Mouse (Mus musculus) embryonic fibroblast, embryonic 13.5 days (primary cell): ENCODE measurements around the gene Cnih3. TPM values are rescaled to one million over a fixed set of nuclear protein-coding genes. Genes with fewer than 3 reads are reported as not detected.

Experiments
- H3K27ac ChIP-seq: 2 replicates; pipeline ENCODE4 v1.5.1; 2012; ENCODE audit warnings: low read length, control low read depth, inconsistent platforms; ENCODE audit not compliant: insufficient read depth
- H3K4me1 ChIP-seq: 2 replicates; pipeline ENCODE4 v1.6.1; 2011; ENCODE audit warnings: low read length; ENCODE audit not compliant: control insufficient read depth, insufficient read depth
- H3K4me3 ChIP-seq: 2 replicates; pipeline ENCODE4 v1.5.1; 2011; ENCODE audit warnings: mild to moderate bottlenecking, control low read depth, low read length; ENCODE audit not compliant: insufficient read depth
- CTCF ChIP-seq: IDR thresholded peaks from 2 replicates; pipeline ENCODE4 v1.5.1; 2011; ENCODE audit warnings: mild to moderate bottlenecking, control low read depth, low read length, moderate library complexity, borderline replicate concordance; ENCODE audit not compliant: insufficient read depth
- POLR2A ChIP-seq: IDR thresholded peaks from 2 replicates; pipeline ENCODE4 v1.6.1; 2011; ENCODE audit warnings: low read depth, mild to moderate bottlenecking, control low read depth, low read length, moderate library complexity
- polyA plus RNA-seq: library from polyadenylated mRNA; stranded (reverse); fragments of >200 nt; gene quantifications from 2 replicates; pipeline ENCODE4 v1.2.4, GENCODE M21; 2011; ENCODE audit warnings: low read depth; ENCODE audit not compliant: missing spikeins, insufficient read length

Cnih3 gene
- polyA plus RNA-seq, 1 experiment, result not detected

GRCm38 (mm10) chr1:181321149-181321548 lies 31.3 kb upstream of the Cnih3 start:
- Histone ChIP-seq H3K4me1 (no peaks in the 10 kb centered on the region), H3K4me3 (no peak overlapping the region), H3K27ac (no peak overlapping the region)
- TF ChIP-seq POLR2A (no peak), CTCF (no peak)

GRCm38 (mm10) chr1:181323134-181323533 lies 29.3 kb upstream of the Cnih3 start:
- Histone ChIP-seq H3K27ac (no peak overlapping the region), H3K4me3 (no peak overlapping the region), H3K4me1 (no peaks in the 10 kb centered on the region)
- TF ChIP-seq POLR2A (no peak), CTCF (no peak)

- H3K4me1 ChIP-seq, result peaks cover 3% of the 10 kb centered on the region; the same call in 1 of the 2 replicates
Observed at GRCm38 (mm10) chr1:181327137-181327536, 25.3 kb upstream of the Cnih3 start.

GRCm38 (mm10) chr1:181327636-181328420 lies 24.6 kb upstream of the Cnih3 start:
- Histone ChIP-seq H3K4me3 (no peak overlapping the region), H3K27ac (no peak overlapping the region), H3K4me1 (peaks cover 4% of the 10 kb centered on the region; the same call in 1 of the 2 replicates)
- TF ChIP-seq POLR2A (no peak), CTCF (no peak)

More at GRCm38 (mm10) chr1:181327137-181327536, 25.3 kb upstream of the Cnih3 start:
- no peak overlapping the region for H3K4me3 ChIP-seq
- H3K27ac ChIP-seq, result no peak overlapping the region
- TF ChIP-seq POLR2A (no peak), CTCF (no peak)

- TF ChIP-seq POLR2A (no peak), CTCF (no peak)
- H3K4me3 ChIP-seq, result no peak overlapping the region
- peaks cover 4% of the 10 kb centered on the region; the same call in 1 of the 2 replicates for H3K4me1 ChIP-seq
- no peak overlapping the region for H3K27ac ChIP-seq
Observed at GRCm38 (mm10) chr1:181329110-181329509, 23.3 kb upstream of the Cnih3 start.

- TF ChIP-seq CTCF (no peak), POLR2A (no peak)
- Histone ChIP-seq H3K27ac (no peak overlapping the region), H3K4me3 (no peak overlapping the region), H3K4me1 (peaks cover 4% of the 10 kb centered on the region; the same call in 1 of the 2 replicates)
Observed at GRCm38 (mm10) chr1:181332597-181332996, 19.8 kb upstream of the Cnih3 start.

- TF ChIP-seq CTCF, result no peak
- TF ChIP-seq POLR2A, result no peak
- no peak overlapping the region for H3K4me3 ChIP-seq
- H3K4me1 ChIP-seq, result peaks cover 4% of the 10 kb centered on the region; the same call in 1 of the 2 replicates
- no peak overlapping the region for H3K27ac ChIP-seq
Observed at GRCm38 (mm10) chr1:181334329-181335018, 18.0 kb upstream of the Cnih3 start.

- Histone ChIP-seq H3K4me3 (no peak overlapping the region), H3K27ac (no peak overlapping the region), H3K4me1 (peaks cover 4% of the 10 kb centered on the region; the same call in 1 of the 2 replicates)
- no peak for TF ChIP-seq POLR2A
- no peak for TF ChIP-seq CTCF
Observed at GRCm38 (mm10) chr1:181335019-181335365, 17.4 kb upstream of the Cnih3 start.

GRCm38 (mm10) chr1:181335388-181335787 lies 17.0 kb upstream of the Cnih3 start:
- no peak overlapping the region for H3K4me3 ChIP-seq
- peaks cover 4% of the 10 kb centered on the region; the same call in 1 of the 2 replicates for H3K4me1 ChIP-seq
- TF ChIP-seq CTCF (no peak), POLR2A (no peak)
- no peak overlapping the region for H3K27ac ChIP-seq

- Histone ChIP-seq H3K4me3 (no peak overlapping the region), H3K27ac (no peak overlapping the region), H3K4me1 (peaks cover 3% of the 10 kb centered on the region; the same call in 1 of the 2 replicates)
- TF ChIP-seq POLR2A, result no peak
- no peak for TF ChIP-seq CTCF
Observed at GRCm38 (mm10) chr1:181336857-181337256, 15.6 kb upstream of the Cnih3 start.
